Mouse (Mus musculus) embryonic stem cell, embryonic (primary cell): ENCODE measurements at regions not wholly inside any gene's neighbourhood (a gene's known extent, or its start where the extent isn't known, plus 50 kb on each side); places are given as distances from the start of the nearest gene placed in this dataset.

Experiments
- CTCF ChIA-PET, 4 experiments: fragments of 300-600 bp in 2 of 4; fragments of 350-600 bp in 2 of 4; sonication (Branson Sonifier 250); formaldehyde crosslinking; loops; one replicate each; lab custom pipeline; 2022; ENCODE audit warnings: inconsistent platforms in 2 of 4; lab: Charles Lee
- POLR2A ChIA-PET, 4 experiments: fragments of 300-600 bp in 2 of 4; fragments of 350-600 bp in 2 of 4; sonication (Branson Sonifier 250); formaldehyde crosslinking; loops; one replicate each; lab custom pipeline; 2022; ENCODE audit warnings: antibody characterized with exemption in 4 of 4, inconsistent platforms in 1 of 4; lab: Charles Lee

DNA sequence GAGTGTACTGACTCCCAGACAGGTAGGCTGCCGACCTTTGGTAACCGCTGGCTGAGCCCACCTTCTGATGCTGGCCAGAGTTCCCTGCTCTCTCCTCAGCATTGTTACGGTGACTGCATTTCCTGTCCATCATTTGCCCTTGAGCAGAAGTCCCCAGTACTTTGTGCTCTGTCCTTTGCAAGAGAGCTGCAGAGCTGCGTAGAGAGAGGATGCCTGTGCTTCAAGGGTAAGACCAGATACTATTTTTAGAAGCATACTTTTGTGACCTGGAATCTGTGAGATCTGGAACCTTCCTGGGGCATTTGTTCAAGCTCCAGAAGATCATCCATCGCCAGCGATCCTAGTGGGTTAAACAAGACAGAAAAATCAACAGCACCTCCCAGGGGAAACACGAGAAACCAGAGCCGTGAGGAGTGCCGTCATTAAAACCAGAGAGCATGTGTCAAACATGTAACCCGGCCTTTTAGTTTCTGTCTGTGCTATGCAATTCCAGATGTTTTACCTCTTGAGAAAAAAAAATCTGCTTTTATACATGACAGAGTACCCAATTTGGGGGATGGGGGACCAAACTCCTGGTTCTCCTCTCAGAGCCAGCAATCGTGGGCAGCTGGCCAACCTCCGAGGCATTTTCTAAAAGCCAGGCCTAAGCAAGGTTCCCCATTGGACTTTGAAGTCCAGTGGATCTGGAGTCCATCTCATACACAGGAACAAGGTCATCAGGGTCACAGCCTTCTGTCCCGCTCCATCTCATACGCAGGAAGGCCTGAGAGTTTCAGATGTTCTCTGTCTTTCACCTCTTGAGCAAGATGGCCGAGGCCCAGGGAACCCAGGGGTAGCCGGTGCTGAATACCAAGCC, 73.5 kb upstream of the Aldh1b1 start:
- CTCF ChIA-PET = interaction anchor here in 1 of 4 experiments (0.8 kb wide), 1 partner anchor 126 kb away, joined by 3 read pairs; no protein-coding TSS in a partner anchor
- POLR2A ChIA-PET = no interaction called here

- ChIA-PET CTCF (interaction anchor here in 1 of 4 experiments (1.4 kb wide), 1 partner anchor 16 kb away, joined by 3 read pairs; no protein-coding TSS in a partner anchor), POLR2A (no interaction called here)
These were observed 78.5 kb upstream of the Aldh1b1 start for GRCm38 (mm10) chr4:45720352-45720751.

- POLR2A ChIA-PET = no interaction called here
- CTCF ChIA-PET = interaction anchor here in 1 of 4 experiments (1.4 kb wide), 1 partner anchor 16 kb away, joined by 3 read pairs; no protein-coding TSS in a partner anchor
These were observed 79.3 kb upstream of the Aldh1b1 start for GRCm38 (mm10) chr4:45719564-45719963.

DNA sequence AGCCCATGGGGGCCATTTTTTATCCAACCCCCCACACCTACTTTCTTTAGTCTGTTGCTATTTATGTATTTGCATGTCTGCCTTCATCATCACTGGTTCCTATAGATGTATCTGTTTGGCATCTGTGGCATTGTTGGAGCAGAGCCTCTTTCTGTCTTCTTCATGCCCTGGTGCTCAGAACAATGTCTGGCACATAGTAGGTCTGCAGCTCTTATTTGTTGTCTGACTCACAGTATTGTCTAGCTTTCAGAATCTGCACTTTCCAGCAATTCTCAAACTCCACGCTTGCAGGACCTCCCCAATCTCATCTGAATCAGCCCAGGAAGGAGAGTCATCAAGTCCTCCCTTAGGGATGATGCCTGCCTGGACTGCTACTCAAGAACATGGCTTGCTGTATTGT, 82.9 kb upstream of the Aldh1b1 start:
- ChIA-PET CTCF (interaction anchor here in 1 of 4 experiments (1.4 kb wide), 1 partner anchor 56 kb away, joined by 3 read pairs; no protein-coding TSS in a partner anchor), POLR2A (no interaction called here)

DNA sequence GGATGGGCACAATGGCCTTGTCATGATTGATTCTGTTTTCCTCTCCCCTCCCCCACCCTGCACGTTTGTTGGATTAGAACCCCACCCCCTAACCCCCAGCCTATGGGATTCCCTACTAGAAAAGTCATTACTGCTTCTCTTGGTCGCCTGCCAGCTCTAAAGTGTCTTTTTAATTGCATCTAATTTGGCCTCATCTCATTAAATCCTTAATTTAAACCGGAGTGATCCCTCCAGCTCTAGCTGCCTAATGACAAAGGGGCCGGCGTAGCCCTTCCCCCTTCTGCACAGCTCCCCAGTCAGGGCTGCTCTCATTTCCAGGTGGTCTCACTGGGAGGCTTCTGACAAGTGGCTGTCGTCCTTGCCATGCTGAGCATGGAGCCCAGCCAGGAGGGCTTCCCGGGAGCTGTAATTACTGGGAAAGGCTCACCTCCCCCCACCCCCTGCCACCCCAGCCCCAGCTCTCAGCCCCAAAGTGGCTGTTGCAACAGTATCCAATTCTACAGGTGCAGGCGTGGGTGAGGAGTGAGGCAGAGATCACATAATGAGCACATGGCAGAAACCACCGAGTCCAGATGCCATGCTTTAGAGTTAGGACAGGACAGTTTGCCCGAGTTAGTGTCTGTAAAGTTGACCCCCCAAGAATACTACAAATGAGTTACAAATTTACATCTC, 84.8 kb upstream of the Aldh1b1 start:
- ChIA-PET POLR2A (interaction anchor here in 2 of 4 experiments (0.7 to 1.2 kb wide), 4 partner anchors 10 to 87 kb away, joined by 3 to 4 read pairs (median 4); no protein-coding TSS in a partner anchor), CTCF (interaction anchor here in 1 of 4 experiments (0.8 kb wide), 1 partner anchor 17 kb away, joined by 3 read pairs; no protein-coding TSS in a partner anchor)

GRCm38 (mm10) chr4:45713046-45713706, 85.6 kb upstream of the Aldh1b1 start:
- POLR2A ChIA-PET = interaction anchor here in 2 of 4 experiments (0.9 to 1.2 kb wide), 4 partner anchors 9 to 21 kb away, joined by 3 to 4 read pairs (median 4); no protein-coding TSS in a partner anchor
- CTCF ChIA-PET = interaction anchor here in 2 of 4 experiments (0.8 to 1.0 kb wide), 2 partner anchors 18 to 58 kb away, joined by 3 read pairs; no protein-coding TSS in a partner anchor

DNA sequence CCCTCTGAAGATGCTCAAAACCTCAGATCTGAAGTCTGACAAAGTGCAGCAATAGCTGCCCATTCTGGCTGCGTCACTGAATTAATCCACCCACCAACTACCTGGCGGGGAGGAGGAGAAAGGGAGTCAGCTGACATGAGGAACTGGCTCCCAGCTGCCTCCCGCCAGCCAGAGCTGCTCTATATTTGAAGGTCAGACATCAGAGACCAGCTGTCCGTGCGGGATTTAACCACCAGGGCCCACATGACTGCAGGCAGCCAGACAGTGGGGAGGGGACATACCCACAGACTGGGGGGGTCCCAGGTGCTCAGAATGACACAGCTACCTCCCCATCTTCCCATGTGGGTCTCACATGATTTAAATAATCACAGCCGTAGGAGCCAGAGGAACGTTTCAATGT, 94.8 kb upstream of the Aldh1b1 start:
- POLR2A ChIA-PET = interaction anchor here in 3 of 4 experiments (0.5 to 1.9 kb wide), 12 partner anchors 10 to 281 kb away, joined by 3 to 8 read pairs (median 4); no protein-coding TSS in a partner anchor
- CTCF ChIA-PET = interaction anchor here in 3 of 4 experiments (0.7 to 1.2 kb wide), 4 partner anchors 13 to 50 kb away, joined by 3 read pairs; no protein-coding TSS in a partner anchor

GRCm38 (mm10) chr4:45699601-45700000, 99.2 kb upstream of the Aldh1b1 start:
- CTCF ChIA-PET = interaction anchor here in 1 of 4 experiments (0.5 kb wide), 1 partner anchor 281 kb away, joined by 3 read pairs; no protein-coding TSS in a partner anchor
- POLR2A ChIA-PET = no interaction called here

DNA sequence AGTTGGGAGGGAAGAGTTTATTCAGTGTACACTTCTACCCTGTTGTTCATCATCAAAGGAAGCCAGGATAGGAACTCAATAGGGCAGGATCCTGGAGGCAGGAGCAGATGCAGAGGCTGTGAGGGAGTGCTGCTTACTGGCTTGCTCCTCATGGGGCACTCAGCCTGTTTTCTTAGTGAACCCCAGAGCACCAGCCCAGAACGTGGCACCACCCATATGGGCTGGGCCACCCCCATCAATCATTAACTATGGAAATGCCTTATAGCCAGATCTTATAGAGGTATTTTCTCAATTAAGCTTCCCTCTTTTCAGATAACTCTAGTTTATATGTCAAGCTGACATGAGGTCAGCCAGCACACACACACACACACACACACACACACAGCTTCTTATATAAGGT, 103.6 kb upstream of the Aldh1b1 start:
- CTCF ChIA-PET = interaction anchor here in 1 of 4 experiments (0.7 kb wide), 1 partner anchor 346 kb away, joined by 4 read pairs; no protein-coding TSS in a partner anchor

GRCm38 (mm10) chr4:45689991-45690916, 108.6 kb upstream of the Aldh1b1 start:
- CTCF ChIA-PET = interaction anchor here in 2 of 4 experiments (0.7 to 1.2 kb wide), 2 partner anchors 14 to 685 kb away, joined by 3 read pairs; no protein-coding TSS in a partner anchor
- POLR2A ChIA-PET = interaction anchor here in 2 of 4 experiments (0.6 to 1.3 kb wide), 3 partner anchors 14 to 323 kb away, joined by 3 read pairs; no protein-coding TSS in a partner anchor

More for the DNA sequence above, 103.6 kb upstream of the Aldh1b1 start:
- POLR2A ChIA-PET = no interaction called here

DNA sequence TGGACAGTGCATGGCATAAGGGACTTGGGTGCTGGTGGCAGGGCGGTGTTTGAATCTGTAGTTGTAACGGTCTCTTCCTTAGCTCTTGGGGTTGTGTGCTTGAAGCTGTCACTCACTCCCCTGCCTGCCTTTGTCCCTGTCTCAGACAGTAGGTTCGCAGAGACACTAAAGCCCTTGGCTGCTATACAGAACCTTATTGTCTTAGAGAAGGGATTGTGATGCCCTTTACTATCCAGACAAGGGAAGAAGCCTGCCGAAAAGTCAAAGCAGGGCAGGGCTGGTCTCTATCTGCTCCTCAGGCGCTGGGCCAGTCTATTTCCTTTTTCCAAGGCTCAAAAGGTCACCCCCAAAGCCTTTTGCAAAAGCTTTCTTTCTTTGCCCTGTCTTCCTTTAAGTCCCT, 109.2 kb upstream of the Aldh1b1 start:
- CTCF ChIA-PET = no interaction called here
- POLR2A ChIA-PET = interaction anchor here in 1 of 4 experiments (1.3 kb wide), 1 partner anchor 15 kb away, joined by 3 read pairs; no protein-coding TSS in a partner anchor

GRCm38 (mm10) chr4:45688233-45688632, 110.6 kb upstream of the Aldh1b1 start:
- POLR2A ChIA-PET = no interaction called here
- CTCF ChIA-PET = interaction anchor here in 1 of 4 experiments (0.5 to 0.6 kb wide), 2 partner anchors 10 to 1717 kb away, joined by 3 read pairs; no protein-coding TSS in a partner anchor

DNA sequence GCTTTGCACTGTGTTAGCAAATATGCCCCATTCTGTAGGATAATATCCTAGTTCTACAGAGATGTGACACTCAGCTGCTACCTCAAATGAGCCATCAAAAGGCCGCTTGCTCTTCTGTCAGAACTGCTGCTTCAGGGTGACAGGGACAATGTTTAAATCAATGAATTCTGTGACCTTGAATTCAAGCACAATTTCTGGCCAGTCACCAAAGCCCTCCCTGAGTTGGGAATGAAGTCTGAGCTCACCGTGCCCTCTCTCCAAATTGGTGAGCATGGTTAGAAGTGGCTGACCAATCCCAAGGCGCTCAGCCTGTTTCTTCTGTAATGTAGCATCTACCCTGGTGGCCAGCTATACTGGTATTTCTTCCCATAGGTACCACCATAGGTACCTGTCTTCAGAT, 113.8 kb upstream of the Aldh1b1 start:
- POLR2A ChIA-PET = no interaction called here

GRCm38 (mm10) chr4:45683205-45683604, 115.6 kb upstream of the Aldh1b1 start:
- ChIA-PET CTCF (no interaction called here), POLR2A (interaction anchor here in 1 of 4 experiments (1.0 to 1.5 kb wide), 2 partner anchors 14 to 17 kb away, joined by 3 to 4 read pairs; no protein-coding TSS in a partner anchor)

More for the DNA sequence above, 113.8 kb upstream of the Aldh1b1 start:
- CTCF ChIA-PET = interaction anchor here in 1 of 4 experiments (0.6 kb wide), 1 partner anchor 136 kb away, joined by 12 read pairs; no protein-coding TSS in a partner anchor

DNA sequence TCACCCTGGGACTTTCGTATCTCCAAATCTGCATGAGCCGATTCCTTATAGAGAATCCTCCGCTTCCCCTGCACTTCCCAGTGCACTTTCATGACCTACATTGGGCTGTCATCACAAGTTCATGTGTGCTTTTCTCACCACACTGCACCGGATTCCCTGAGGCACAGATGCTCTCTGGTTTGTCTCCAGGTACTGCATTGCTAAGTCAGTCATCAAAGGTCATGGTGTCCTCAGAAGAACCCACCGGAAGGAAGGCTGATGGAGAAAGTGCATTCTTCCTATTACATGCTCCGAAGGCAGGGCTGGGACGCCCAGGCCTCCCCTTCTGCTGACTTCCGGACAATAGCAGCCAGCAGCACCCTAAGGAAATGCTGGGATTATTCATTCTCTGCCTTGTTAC, 116.1 kb upstream of the Aldh1b1 start:
- CTCF ChIA-PET = no interaction called here
- POLR2A ChIA-PET = interaction anchor here in 1 of 4 experiments (1.5 kb wide), 1 partner anchor 18 kb away, joined by 4 read pairs; no protein-coding TSS in a partner anchor

GRCm38 (mm10) chr4:45676137-45676536, 122.7 kb upstream of the Aldh1b1 start:
- POLR2A ChIA-PET = interaction anchor here in 1 of 4 experiments (1.5 kb wide), 1 partner anchor 95 kb away, joined by 3 read pairs; no protein-coding TSS in a partner anchor

DNA sequence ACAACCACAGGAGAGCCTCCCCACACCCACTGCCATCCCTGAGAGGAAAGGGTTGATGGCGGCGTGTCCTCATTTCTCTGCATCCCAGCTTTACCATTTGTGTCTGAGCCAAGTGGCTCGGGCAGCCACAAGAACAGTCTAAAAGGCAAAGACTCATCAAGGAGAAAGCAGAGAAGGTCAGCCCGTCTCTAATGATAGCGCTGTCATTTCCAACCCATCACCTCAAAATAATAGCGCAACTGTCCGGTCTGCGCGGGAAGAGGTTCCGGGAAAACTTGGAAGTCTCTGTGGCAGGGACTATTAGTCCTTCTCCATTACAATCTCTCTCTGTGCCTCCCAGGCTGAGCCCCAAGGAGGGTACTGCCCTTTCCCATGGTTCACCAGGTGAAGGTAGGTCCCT, 124.5 kb upstream of the Aldh1b1 start:
- CTCF ChIA-PET = no interaction called here
- POLR2A ChIA-PET = no interaction called here

More at GRCm38 (mm10) chr4:45676137-45676536, 122.7 kb upstream of the Aldh1b1 start:
- CTCF ChIA-PET = interaction anchor here in 1 of 4 experiments (0.6 kb wide), 1 partner anchor 250 kb away, joined by 3 read pairs; no protein-coding TSS in a partner anchor
